Mouse (Mus musculus) stomach, postnatal 0 days (tissue): Measurements from ENCODE around the gene Timm29.

Experiments used
- CTCF ChIP-seq: IDR thresholded peaks from 2 replicates; pipeline ENCODE4 v1.5.1; 2016; ENCODE audit warnings: antibody characterized with exemption, low read depth, mild to moderate bottlenecking, moderate library complexity
- EP300 ChIP-seq: optimal IDR thresholded peaks from 2 replicates; pipeline ENCODE3; 2016; ENCODE audit warnings: antibody characterized with exemption

- no peak for TF ChIP-seq EP300
- no peak for TF ChIP-seq CTCF
Measured at GRCm38 (mm10) chr9:21587678-21588349, 4.7 kb upstream of the Timm29 start.
